Mouse (Mus musculus): ENCODE results near the gene Cyfip1. TPM values are rescaled to one million over a fixed set of nuclear protein-coding genes. Genes with fewer than 3 reads are reported as not detected.

The Cyfip1 gene
- total RNA-seq (2021): 10 to 100 TPM; 45.7 to 45.9 TPM
- long read RNA-seq, experiment 1, full-length matches to known transcripts: 49 of 59 reads
- long read RNA-seq, experiment 1, partial matches to known transcripts: 8 of 59 reads
- long read RNA-seq, experiment 1, other reads (novel, unspliced or antisense): 2 of 59 reads
- long read RNA-seq, experiment 2, full-length matches to known transcripts: 49 of 59 reads
- long read RNA-seq, experiment 2, partial matches to known transcripts: 7 of 59 reads
- long read RNA-seq, experiment 2, other reads (novel, unspliced or antisense): 3 of 59 reads

GRCm38 (mm10) chr7:55841445-55841844 lies at the start of gene Cyfip1:
TSS of gene Cyfip1 (plus strand) at chr7:55841745.
- intact Hi-C loops (cut with DNase I): loop anchor here (10.0 kb wide), 1 partner anchor 203 kb away; no protein-coding TSS in a partner anchor
- no peak for DNase-seq

- intact Hi-C loops (cut with DNase I): loop anchor here (10.0 kb wide), 1 partner anchor 173 kb away; the partner anchor contains the start of gene Nipa2
- DNase-seq: no peak
Measured at GRCm38 (mm10) chr7:55792280-55792679, 49.3 kb upstream of the Cyfip1 start.

- intact Hi-C loops (cut with DNase I): loop anchor here (10.0 kb wide), 1 partner anchor 171 kb away; the partner anchor contains the start of gene Nipa2
- DNase-seq: no peak
Measured at GRCm38 (mm10) chr7:55793236-55793951, 48.2 kb upstream of the Cyfip1 start.

DNA sequence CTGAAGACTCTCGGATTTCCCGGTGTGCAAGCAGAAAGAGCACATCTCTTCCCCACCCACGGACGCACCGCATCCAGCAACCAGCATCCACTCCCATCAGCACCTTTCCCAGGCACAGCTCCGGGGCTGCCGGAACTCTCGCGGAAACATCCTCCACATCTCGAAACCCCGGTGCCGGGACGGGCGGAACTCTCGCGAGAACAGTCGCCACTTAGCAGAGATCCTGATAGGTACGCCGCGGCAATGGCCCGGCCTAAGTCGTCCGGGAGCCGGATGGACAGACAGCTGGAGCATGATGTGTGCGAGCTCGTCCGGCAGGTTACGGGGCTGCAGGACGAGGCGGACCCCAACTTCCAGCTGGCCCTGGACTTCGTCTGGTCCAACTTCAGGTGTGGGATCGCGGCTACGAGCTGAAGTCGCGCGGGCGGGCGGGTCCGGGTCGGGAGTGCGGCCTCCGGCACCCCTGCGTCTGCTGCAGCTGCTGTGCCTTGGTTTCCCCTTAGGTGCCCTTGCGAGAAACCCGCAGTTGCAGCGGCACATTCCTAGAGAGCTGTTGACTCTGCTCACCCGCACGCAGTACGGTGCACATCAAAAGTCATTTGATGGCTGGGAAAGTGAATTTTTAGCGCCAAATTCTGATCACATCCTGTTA lies 47.5 kb upstream of the Cyfip1 start, which contains the start of gene Tubgcp5:
TSS of gene Tubgcp5 (plus strand) at position 203 of the 652 bp plus-strand sequence.
- peak; percentile 97 for DNase-seq
- intact Hi-C loops (cut with DNase I): loop anchor here (2.0 to 10.0 kb wide), 2 partner anchors 49 to 171 kb away; partner anchors contain the start of gene Nipa2

- intact Hi-C loops (cut with DNase I): loop anchor here (10.0 kb wide), 1 partner anchor 165 kb away; the partner anchor contains the start of gene Nipa2
- DNase-seq: no peak
Measured at GRCm38 (mm10) chr7:55799981-55800380, 41.6 kb upstream of the Cyfip1 start.

GRCm38 (mm10) chr7:55809967-55810366 lies 31.6 kb upstream of the Cyfip1 start:
- intact Hi-C loops (cut with DNase I): no loop called here
- no peak for DNase-seq

DNA sequence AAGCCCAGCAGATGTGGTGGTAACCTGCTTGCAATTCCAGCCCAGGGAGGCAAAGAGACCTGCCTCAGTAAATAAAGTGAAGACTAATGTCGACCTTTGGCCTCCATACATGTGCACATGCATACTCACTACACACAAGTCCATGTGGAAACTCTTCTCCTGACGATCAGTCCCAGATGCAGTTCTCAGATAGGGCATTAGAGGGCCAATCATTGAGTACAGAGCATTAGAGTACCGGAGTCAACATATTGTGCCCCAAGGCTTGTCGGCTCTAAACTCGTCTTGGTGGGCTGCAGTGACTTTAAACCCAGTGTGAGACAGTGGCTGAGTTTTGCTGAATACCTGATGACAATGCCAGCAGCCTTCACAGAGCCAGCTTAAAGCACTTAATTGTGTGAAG lies 17.1 kb upstream of the Cyfip1 start:
- DNase-seq: no peak
- intact Hi-C loops (cut with DNase I): no loop called here

- no peak for DNase-seq
- intact Hi-C loops (cut with DNase I): no loop called here
Measured at GRCm38 (mm10) chr7:55827551-55827950, 14.0 kb upstream of the Cyfip1 start.

- DNase-seq: no peak
- intact Hi-C loops (cut with DNase I): no loop called here
Measured at GRCm38 (mm10) chr7:55836877-55837276, 4.7 kb upstream of the Cyfip1 start.

DNA sequence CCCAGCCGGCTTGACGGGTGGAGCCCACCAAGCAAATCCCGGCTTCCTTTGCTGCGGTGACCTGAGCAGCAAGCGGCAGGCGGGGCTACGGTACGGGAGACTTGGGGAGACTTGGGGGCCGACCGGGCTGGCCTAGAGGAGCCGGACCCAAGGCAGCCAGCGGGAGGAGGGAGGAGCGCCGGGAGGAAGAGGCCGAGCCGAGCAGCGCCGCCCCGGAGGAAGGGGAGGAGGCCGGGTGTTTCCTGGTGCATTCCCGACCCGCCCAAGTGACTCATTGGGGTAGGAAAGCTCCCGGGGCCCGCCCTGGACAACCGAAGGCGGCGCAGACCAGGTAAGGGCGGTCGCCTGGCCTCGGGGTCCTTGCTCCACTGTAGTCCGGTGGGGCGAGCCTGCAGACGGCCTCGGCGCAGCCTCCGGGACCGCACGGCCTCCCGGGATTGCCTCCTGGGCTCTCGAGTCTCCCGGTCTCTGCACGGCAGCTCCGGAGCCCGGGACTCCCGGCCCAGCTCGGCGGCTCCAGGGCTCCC lies 495 bp downstream of the Cyfip1 start:
- DNase-seq: peak; percentile 92
- intact Hi-C loops (cut with DNase I): loop anchor here (2.0 to 10.0 kb wide), 3 partner anchors 27 to 203 kb away; partner anchors contain the start of gene Tubgcp5

DNA sequence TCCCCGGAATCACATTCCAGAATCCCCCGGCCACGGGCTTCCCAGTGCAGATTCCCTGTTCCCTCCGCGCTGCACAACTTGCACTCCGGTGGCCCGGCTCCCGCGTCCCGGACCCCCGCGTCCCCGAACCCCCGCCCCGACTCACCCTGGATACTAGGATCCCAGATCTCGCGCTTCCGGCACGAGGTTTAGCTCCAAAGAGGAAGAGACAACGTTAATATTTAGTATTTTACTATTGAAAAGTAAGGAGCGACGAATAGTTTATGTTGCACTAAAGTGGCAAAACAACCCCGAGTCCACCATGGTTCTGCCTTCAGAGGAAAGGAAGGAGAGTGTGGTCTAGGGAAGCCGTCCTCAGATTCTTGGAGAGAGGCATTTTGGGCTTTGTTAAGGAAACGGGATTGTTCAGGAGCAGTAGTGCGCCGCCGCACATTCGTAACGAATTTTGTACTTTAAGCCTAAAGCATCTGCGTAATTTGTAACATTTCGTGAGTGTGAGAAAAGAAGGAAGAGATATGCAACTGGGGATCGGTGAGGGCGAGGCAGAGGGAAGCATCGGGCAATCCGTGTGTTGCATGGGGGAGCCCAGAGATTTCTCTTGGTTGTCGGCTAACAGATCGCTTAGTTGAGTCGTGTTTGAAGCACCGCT lies 1.1 kb downstream of the Cyfip1 start:
- DNase-seq: no peak
- intact Hi-C loops (cut with DNase I): loop anchor here (2.0 to 10.0 kb wide), 3 partner anchors 26 to 202 kb away; partner anchors contain the start of gene Tubgcp5

DNA sequence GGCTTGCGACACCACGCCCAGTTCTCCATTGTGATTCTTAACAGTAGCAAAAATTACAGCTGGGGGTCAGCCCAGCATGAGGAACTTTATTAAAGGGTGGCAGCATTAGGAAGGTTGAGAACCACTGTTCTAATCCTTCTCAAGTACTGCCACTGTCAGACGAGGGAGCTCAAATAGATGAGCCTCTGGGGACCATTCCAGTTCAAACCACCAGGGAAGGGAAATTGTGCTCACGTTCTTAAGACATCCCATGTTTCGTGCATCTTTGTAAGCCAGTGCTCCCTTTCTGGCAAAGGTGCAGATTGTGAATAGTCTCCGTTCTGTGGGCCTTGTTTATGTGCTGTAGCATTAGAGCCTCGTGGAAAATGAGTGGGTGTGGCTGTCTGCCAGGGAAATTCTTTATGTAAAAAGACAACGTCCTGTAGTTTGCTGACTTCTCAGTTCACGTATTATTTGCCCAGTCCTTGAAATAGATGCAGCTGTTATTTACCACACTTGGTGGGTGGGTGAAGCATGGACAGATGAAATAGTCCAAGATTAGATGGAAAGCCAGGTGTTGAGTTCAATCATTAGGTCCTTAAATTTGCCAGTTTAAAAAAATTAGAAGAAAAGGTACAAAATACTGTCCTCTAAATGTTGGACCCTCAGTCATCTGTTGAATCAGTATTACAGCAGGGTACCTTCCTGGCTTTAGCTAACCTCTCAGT lies 5.2 kb downstream of the Cyfip1 start:
- DNase-seq: no peak
- intact Hi-C loops (cut with DNase I): loop anchor here (10.0 kb wide), 1 partner anchor 198 kb away; no protein-coding TSS in a partner anchor

DNA sequence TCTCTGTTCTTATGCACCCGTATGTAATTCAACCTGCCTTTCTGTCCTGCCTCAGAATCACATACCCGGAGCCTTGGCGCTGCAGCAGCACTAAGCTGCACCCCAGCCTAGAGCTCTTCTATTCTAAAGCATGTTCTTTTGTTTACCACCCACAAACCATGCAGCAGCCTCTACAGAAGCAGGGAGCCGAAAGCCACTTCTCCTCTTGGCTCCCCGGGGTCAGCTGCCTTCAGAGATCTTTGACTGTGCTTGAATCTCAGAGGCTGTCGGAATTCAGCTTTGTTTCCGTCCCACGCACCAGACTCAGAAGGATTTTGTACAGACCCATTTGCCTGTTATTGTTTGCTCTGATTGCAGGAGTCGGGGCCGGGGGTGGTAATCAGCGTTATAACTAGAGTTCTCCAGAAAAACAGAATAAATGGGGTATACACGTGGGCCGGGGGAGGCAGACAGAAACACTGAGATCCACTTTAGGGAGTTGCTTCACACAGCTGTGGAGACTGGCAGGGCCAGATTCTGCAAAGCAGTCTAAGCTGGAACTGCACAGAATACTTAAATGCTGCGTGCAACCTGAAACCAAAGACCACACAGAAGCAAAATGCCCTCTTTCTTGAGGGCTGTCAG lies 8.5 kb downstream of the Cyfip1 start:
- no peak for DNase-seq
- intact Hi-C loops (cut with DNase I): loop anchor here (10.0 kb wide), 1 partner anchor 195 kb away; no protein-coding TSS in a partner anchor

DNA sequence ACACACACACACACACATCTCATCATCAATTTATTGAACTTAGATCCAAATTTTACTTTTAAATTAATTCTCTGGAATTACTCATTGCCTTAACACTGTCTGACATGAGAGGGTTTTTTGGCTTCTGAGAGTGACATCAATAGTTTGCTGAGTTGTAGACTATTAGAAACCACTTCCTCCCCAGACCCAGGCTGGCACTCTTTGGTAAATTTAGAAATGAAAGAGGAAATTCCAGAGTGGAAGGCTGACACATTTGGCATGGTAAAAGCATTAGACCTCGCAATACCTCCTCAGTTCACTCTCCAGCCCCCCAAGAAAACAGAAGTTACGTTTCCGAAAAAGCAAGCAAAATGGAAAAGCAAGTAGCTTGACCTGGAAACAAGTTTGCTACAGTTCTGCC lies 11.2 kb downstream of the Cyfip1 start:
- no peak for DNase-seq
- intact Hi-C loops (cut with DNase I): no loop called here

- intact Hi-C loops (cut with DNase I): no loop called here
- DNase-seq: no peak
Measured at GRCm38 (mm10) chr7:55855597-55855996, 14.1 kb downstream of the Cyfip1 start.

GRCm38 (mm10) chr7:55856741-55857140 lies 15.2 kb downstream of the Cyfip1 start:
- no peak for DNase-seq
- intact Hi-C loops (cut with DNase I): no loop called here

GRCm38 (mm10) chr7:55857729-55858128 lies 16.2 kb downstream of the Cyfip1 start:
- no peak for DNase-seq
- intact Hi-C loops (cut with DNase I): no loop called here

DNA sequence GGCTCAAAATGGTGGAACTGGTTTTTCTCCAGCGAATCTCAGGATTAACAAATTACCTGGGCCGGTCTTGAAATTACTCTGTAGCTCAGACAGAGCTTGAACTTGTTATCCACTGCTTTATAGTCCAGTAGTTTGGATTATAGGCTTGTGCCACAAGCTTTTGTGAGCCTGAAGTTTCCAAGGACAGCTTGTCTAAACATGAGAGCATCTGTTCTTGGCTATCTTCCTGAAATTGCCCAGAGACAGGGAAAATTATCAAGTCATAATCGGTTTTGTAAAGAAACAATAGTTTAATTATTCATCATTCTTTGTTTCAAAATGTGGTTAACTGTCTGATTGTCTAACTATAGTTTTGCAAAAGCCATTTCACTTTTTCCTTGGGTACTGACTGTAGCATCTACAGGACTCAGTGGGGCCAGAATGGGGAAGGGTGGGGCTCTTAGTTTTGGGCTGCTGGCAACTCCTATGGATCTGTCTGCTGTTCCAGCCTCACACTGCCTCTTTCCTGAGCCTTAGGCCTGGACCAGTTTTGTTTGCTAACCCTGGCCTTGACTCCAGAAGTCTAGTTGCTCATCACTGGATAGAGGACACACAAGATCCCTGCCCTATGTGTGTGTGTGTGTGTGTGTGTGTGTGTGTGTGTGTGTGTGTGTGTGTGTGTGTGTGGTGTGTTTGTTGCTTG lies 17.4 kb downstream of the Cyfip1 start:
- no peak for DNase-seq
- intact Hi-C loops (cut with DNase I): no loop called here

Data from heart, postnatal 14 days (tissue).